Mouse (Mus musculus): Measurements from ENCODE around the gene Pde9a. TPM values are rescaled to one million over a fixed set of nuclear protein-coding genes. Genes with fewer than 3 reads are reported as not detected.

Pde9a gene
- polyA plus RNA-seq, 1 experiment from 2014 or later = 44.1 TPM

- Histone ChIP-seq H3K4me2 (replicated peaks; ENCODE audit: low read depth, low read length) (no peak overlapping the region), H3K36me3 (ENCODE audit: insufficient read depth, low read length) (no peaks in the 10 kb centered on the region), H3K4me3 (ENCODE audit: low read depth, low read length) (no peak overlapping the region), H3K9ac (replicated peaks; ENCODE audit: low read depth) (no peak overlapping the region), H3K27ac (ENCODE audit: low read length) (peak overlapping the region; percentile 68), H3K4me1 (ENCODE audit: insufficient read depth, low read depth, low read length) (no peaks in the 10 kb centered on the region), H3K27me3 (replicated peaks; ENCODE audit: insufficient read depth, low read length) (no peaks in the 10 kb centered on the region), H3K9me3 (ENCODE audit: low read length) (no peaks in the 10 kb centered on the region)
- TF ChIP-seq CTCF (IDR thresholded peaks at IDR 0.05) = peak; percentile 18; the same call in 1 of the 2 replicates
- TF ChIP-seq EP300 (IDR thresholded peaks at IDR 0.05) = peak; percentile 32
- DNase-seq (ENCODE audit: low spot score) = peak; percentile 93
- peak; percentile 83 for ATAC-seq
- WGBS = 45% methylated on average over 18 of the region's 18 CpGs
These were observed 70.9 kb downstream of the Pde9a start for GRCm38 (mm10) chr17:31456723-31457567.

GRCm38 (mm10) chr17:31460416-31460815 lies 74.4 kb downstream of the Pde9a start:
- no peak for TF ChIP-seq CTCF (IDR thresholded peaks at IDR 0.05)
- TF ChIP-seq EP300 (IDR thresholded peaks at IDR 0.05) = no peak
- no peaks in the 10 kb centered on the region for H3K9me3 ChIP-seq (ENCODE audit: low read length)
- ATAC-seq (no peak), DNase-seq (ENCODE audit: low spot score) (no peak)
- no peak overlapping the region for H3K9ac ChIP-seq (replicated peaks; ENCODE audit: low read depth)
- whole genome bisulfite sequencing = 63% methylated on average over 4 of the region's 4 CpGs
- no peaks in the 10 kb centered on the region for H3K36me3 ChIP-seq (ENCODE audit: insufficient read depth, low read length)
- no peak overlapping the region for H3K27ac ChIP-seq (ENCODE audit: low read length)
- H3K27me3 ChIP-seq (replicated peaks; ENCODE audit: insufficient read depth, low read length) = no peaks in the 10 kb centered on the region
- no peak overlapping the region for H3K4me3 ChIP-seq (ENCODE audit: low read depth, low read length)
- no peaks in the 10 kb centered on the region for H3K4me1 ChIP-seq (ENCODE audit: insufficient read depth, low read depth, low read length)
- H3K4me2 ChIP-seq (replicated peaks; ENCODE audit: low read depth, low read length) = no peak overlapping the region

- H3K9ac ChIP-seq (replicated peaks; ENCODE audit: low read depth) = no peak overlapping the region
- ATAC-seq (no peak), DNase-seq (ENCODE audit: low spot score) (no peak)
These were observed 76.5 kb downstream of the Pde9a start for GRCm38 (mm10) chr17:31462506-31462905.

GRCm38 (mm10) chr17:31466854-31467253 lies 80.8 kb downstream of the Pde9a start:
- H3K36me3 ChIP-seq (ENCODE audit: insufficient read depth, low read length) = peaks cover 4% of the 10 kb centered on the region; the same call in 1 of the 2 replicates
- no peaks in the 10 kb centered on the region for H3K9me3 ChIP-seq (ENCODE audit: low read length)
- H3K4me1 ChIP-seq (ENCODE audit: insufficient read depth, low read depth, low read length) = no peaks in the 10 kb centered on the region
- H3K9ac ChIP-seq (replicated peaks; ENCODE audit: low read depth) = no peak overlapping the region
- H3K27me3 ChIP-seq (replicated peaks; ENCODE audit: insufficient read depth, low read length) = no peaks in the 10 kb centered on the region
- no peak for ATAC-seq
- H3K4me2 ChIP-seq (replicated peaks; ENCODE audit: low read depth, low read length) = no peak overlapping the region
- 87% methylated on average over 3 of the region's 3 CpGs for WGBS
- H3K4me3 ChIP-seq (ENCODE audit: low read depth, low read length) = no peak overlapping the region
- no peak for DNase-seq (ENCODE audit: low spot score)
- TF ChIP-seq CTCF (IDR thresholded peaks at IDR 0.05) (peak; percentile 65), EP300 (IDR thresholded peaks at IDR 0.05) (no peak)
- H3K27ac ChIP-seq (ENCODE audit: low read length) = no peak overlapping the region

More at GRCm38 (mm10) chr17:31462506-31462905, 76.5 kb downstream of the Pde9a start:
- 75% methylated on average over 2 of the region's 2 CpGs for WGBS
- TF ChIP-seq CTCF (IDR thresholded peaks at IDR 0.05) = no peak
- no peak for TF ChIP-seq EP300 (IDR thresholded peaks at IDR 0.05)
- H3K4me1 ChIP-seq (ENCODE audit: insufficient read depth, low read depth, low read length) = no peaks in the 10 kb centered on the region
- H3K9me3 ChIP-seq (ENCODE audit: low read length) = no peaks in the 10 kb centered on the region
- H3K27me3 ChIP-seq (replicated peaks; ENCODE audit: insufficient read depth, low read length) = no peaks in the 10 kb centered on the region
- H3K27ac ChIP-seq (ENCODE audit: low read length) = no peak overlapping the region
- H3K36me3 ChIP-seq (ENCODE audit: insufficient read depth, low read length) = peaks cover 4% of the 10 kb centered on the region; the same call in 1 of the 2 replicates
- H3K4me2 ChIP-seq (replicated peaks; ENCODE audit: low read depth, low read length) = no peak overlapping the region
- no peak overlapping the region for H3K4me3 ChIP-seq (ENCODE audit: low read depth, low read length)

- H3K4me3 ChIP-seq (ENCODE audit: low read depth, low read length) = no peak overlapping the region
- H3K27me3 ChIP-seq (replicated peaks; ENCODE audit: insufficient read depth, low read length) = no peaks in the 10 kb centered on the region
- no peak overlapping the region for H3K9ac ChIP-seq (replicated peaks; ENCODE audit: low read depth)
- no peaks in the 10 kb centered on the region for H3K9me3 ChIP-seq (ENCODE audit: low read length)
- WGBS = 63% methylated on average over 5 of the region's 5 CpGs
- no peak overlapping the region for H3K27ac ChIP-seq (ENCODE audit: low read length)
- no peaks in the 10 kb centered on the region for H3K4me1 ChIP-seq (ENCODE audit: insufficient read depth, low read depth, low read length)
- no peak for TF ChIP-seq EP300 (IDR thresholded peaks at IDR 0.05)
- no peak for TF ChIP-seq CTCF (IDR thresholded peaks at IDR 0.05)
- no peak for DNase-seq (ENCODE audit: low spot score)
- no peak for ATAC-seq
- H3K4me2 ChIP-seq (replicated peaks; ENCODE audit: low read depth, low read length) = no peak overlapping the region
- H3K36me3 ChIP-seq (ENCODE audit: insufficient read depth, low read length) = peaks cover 4% of the 10 kb centered on the region; the same call in 1 of the 2 replicates
These were observed 82.5 kb downstream of the Pde9a start for GRCm38 (mm10) chr17:31468496-31468895.

GRCm38 (mm10) chr17:31470766-31471418 lies 84.9 kb downstream of the Pde9a start:
- H3K4me3 ChIP-seq (ENCODE audit: low read depth, low read length) = no peak overlapping the region
- no peaks in the 10 kb centered on the region for H3K27me3 ChIP-seq (replicated peaks; ENCODE audit: insufficient read depth, low read length)
- H3K27ac ChIP-seq (ENCODE audit: low read length) = no peak overlapping the region
- no peak for DNase-seq (ENCODE audit: low spot score)
- no peaks in the 10 kb centered on the region for H3K9me3 ChIP-seq (ENCODE audit: low read length)
- H3K4me1 ChIP-seq (ENCODE audit: insufficient read depth, low read depth, low read length) = no peaks in the 10 kb centered on the region
- no peak for TF ChIP-seq CTCF (IDR thresholded peaks at IDR 0.05)
- TF ChIP-seq EP300 (IDR thresholded peaks at IDR 0.05) = no peak
- no peak for ATAC-seq
- no peak overlapping the region for H3K4me2 ChIP-seq (replicated peaks; ENCODE audit: low read depth, low read length)
- peaks cover 4% of the 10 kb centered on the region; the same call in 1 of the 2 replicates for H3K36me3 ChIP-seq (ENCODE audit: insufficient read depth, low read length)
- H3K9ac ChIP-seq (replicated peaks; ENCODE audit: low read depth) = no peak overlapping the region
- WGBS = 87% methylated on average over 4 of the region's 5 CpGs

Measured in lung, postnatal 0 days (tissue).